Mouse (Mus musculus): ENCODE data around the gene Dnm2.

DNA sequence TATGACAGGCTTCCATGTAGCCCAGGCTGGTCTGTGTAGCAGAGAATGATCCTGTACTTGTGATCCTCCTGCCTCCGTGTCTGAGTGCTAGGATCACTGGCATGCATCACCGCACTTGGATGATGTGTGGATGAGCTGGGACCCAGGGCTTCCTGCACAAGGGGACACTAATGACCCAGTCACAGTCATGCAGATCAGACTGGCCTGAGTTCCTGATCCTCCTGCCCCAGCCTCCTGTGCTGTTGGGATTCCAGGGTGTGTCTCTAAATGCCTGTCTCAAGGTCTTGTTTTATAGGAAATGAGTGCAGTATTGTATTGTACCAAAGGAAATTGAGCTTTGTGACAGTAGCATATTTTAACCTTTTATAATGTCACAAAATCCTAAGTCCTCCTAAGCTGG is 6.8 kb upstream of the Dnm2 start:
- TF ChIP-seq CTCF (IDR thresholded peaks at IDR 0.05; ENCODE audit: low read depth, low read length) (no peak), EP300 (IDR thresholded peaks at IDR 0.05; ENCODE audit: insufficient read depth, low read depth, low read length) (0 out of 2 replicates have a peak, but pooled peaks have one; percentile 12), POLR2A (IDR thresholded peaks at IDR 0.05; ENCODE audit: insufficient read depth, low read length) (no peak)
